Mouse (Mus musculus): ENCODE measurements around the gene Olfr183.
"Not testable (repeated sequence)": the region's sequence is repeated elsewhere in the genome, so short reads cannot be mapped to it uniquely, and the experiment has no call there.

The Olfr183 gene

DNA sequence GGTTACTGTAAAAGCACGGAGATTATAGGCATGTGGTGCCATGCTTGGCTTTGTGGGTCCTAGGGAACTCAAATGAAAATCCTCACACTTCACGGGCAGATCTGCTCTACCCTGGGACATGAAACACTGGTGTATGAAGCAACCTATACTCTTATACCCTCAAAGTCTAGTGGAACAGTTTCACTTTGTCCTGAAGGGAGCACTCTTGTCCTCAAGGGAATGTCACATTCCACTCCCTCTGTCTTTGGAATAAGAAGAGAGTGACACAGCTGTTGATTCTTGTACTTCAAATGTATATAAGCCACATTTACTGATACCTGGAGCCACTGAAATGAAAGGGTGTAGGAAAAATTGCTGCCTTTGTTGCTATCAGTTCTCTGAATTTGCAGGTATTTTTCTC is at the start of gene Olfr183:
Olfr183 (plus strand) TSS at position 301 of the 400 bp plus-strand sequence.
- no peak for DNase-seq

GRCm38 (mm10) chr16:59007146-59007545 is 12.0 kb downstream of the Olfr183 start:
- no peak for DNase-seq

DNA sequence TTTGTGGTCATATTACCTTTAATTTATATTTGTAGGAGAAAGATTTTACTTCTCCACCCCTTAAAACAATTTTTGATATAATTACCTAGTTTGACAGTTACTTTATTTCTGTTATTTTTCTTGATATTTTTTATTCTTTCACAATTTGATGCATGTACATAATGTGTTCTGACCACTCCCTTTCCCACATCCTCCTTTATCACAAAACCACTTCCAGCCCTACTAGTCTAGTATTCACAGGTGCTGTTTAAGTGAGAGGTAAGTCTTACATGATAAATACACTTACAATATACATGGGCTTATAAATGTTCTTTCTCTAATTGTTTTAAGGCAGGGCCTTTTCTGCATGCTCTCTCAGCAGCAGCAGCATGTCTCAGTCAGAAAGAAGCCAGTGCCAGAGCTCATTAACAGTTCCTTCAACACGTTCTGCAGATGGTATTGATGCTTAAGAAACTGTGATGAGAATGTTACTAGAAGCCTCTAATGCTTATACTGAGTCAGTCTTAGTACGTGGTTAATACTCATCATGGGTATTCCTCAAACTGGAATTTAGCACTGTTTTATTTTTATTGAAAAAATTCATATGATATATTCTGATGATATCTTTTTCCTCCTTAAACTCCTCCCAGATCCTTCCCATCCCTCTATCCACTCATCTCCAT is 18.3 kb downstream of the Olfr183 start:
- DNase-seq = no peak

DNA sequence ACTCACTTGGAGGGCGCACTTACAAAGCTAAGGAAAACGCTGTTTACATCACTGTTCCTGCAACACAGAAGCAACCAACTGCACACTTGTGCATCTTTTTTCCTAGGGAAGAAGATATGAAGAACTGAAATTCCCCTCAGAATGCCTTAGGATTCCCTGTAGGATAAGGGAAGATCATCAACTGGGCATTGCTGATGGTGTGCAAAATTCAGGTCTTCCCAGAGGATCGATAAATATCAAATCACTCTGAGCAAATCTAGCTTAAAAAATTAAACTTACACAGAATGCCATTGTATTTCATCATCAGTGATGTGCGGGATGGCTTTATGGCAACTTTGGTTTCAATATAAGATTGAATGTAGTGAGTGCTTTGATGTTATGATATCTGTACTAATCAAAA is 35.0 kb downstream of the Olfr183 start, which contains the start of gene Olfr186:
Olfr186 (minus strand) TSS at position 101 of the 400 bp plus-strand sequence.
- DNase-seq = no peak

GRCm38 (mm10) chr16:59039710-59040109 is 44.6 kb downstream of the Olfr183 start, which contains the start of gene Olfr187:
Gene Olfr187 (minus strand): TSS chr16:59039767.
- DNase-seq = no peak

DNA sequence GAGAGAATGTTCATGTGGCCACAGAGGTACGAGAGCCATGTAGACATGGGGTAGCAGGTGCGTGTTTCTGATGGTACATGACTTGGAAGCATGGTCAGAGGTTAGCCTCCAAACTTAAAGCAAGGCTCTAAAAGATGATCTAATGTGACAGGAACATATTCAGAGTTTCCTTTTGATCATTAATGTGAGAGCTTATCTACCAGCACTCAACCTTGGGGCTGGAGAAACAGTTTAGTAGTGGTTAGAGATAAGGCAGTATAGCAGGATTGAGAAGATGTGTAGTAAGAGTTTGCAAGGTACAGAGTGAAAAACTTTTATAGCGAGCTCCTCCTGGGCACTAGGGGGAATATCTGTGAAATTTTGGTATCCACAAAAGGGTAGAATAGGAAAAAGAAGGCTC is 50.7 kb downstream of the Olfr183 start:
- DNase-seq = no peak

DNA sequence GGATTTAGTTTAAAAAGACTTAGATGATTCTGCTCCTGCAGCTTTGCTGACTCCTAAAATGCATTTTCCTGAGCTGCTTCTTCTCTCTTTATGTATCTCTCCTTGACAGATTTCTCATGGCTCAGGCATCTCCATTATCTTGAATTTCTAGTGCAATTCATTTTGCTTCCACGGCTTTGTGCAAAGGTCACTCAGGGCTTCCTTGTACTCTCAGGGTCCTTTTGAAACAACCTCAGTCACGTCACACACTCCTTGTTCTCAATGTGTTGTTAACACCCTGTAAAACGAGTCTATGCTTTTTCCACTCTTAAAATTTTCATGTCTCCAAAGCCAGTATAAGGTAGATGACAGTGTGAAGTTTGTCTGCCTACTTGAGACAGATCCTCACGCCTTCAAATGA is 52.4 kb downstream of the Olfr183 start:
- DNase-seq = no peak

- DNase-seq = no peak
These were observed 53.7 kb downstream of the Olfr183 start for GRCm38 (mm10) chr16:59048860-59049259.

DNA sequence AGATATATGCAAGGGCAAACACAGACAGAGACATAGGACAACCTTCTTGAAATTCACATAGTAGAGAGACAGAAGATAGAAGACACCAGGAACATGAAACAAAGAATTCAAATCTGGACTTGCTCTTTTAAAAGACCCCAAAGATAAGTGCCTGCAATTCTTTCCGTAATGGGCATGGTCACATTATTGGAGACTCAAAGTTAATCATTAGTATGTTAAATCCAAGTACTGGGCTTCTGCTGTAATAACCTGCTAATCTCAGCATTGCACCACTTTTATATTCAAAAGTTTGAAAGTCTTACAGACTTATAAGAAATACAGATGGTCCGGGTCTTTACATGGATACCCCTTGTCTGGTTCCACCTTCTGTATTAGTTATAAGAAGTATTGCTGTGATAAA is 54.1 kb downstream of the Olfr183 start:
- DNase-seq = not testable (repeated sequence)

Measured in cerebellum, adult 11-12 months (tissue).